Mouse (Mus musculus) heart, postnatal 14 days (tissue): Measurements from ENCODE around the gene Ggnbp2. TPM values are rescaled to one million over a fixed set of nuclear protein-coding genes. Genes with fewer than 3 reads are reported as not detected.

Source experiments
- microRNA-seq, 2 experiments: library from miRNA; unstranded; fragments of <30 nt; microRNA quantifications; one replicate each; pipeline ENCODE4 v1.2.0; 2021 to 2022
- total RNA-seq, 2 experiments: library from RNA; stranded (reverse); gene quantifications; 2 replicates each; pipeline ENCODE4 v1.2.3; 2021

The Ggnbp2 gene
- total RNA-seq, 2 experiments from 2014 or later = 49.6 to 55.7 TPM

Small RNAs within 50 kb of the gene (microRNA-seq; reads per million reads assigned to microRNA genes)
- 0 reads per million in 2 experiments for gene Gm23564

Other genes with a start within 250 kb of the Ggnbp2 start
- 10 to 100 TPM; 16.6 to 22.8 TPM for gene Mrm1, start 51.3 kb downstream of the Ggnbp2 start, total RNA-seq
- 100 to 1,000 TPM; 114 to 125 TPM for gene Dhrs11, start 41.8 kb downstream of the Ggnbp2 start, total RNA-seq
- 10 to 100 TPM; 10.6 to 10.7 TPM for gene Myo19, start 9.3 kb upstream of the Ggnbp2 start, total RNA-seq
- gene Pigw, start 9.5 kb upstream of the Ggnbp2 start, total RNA-seq = 1 to 10 TPM; 5.3 to 6.0 TPM
- gene Znhit3, start 45.5 kb upstream of the Ggnbp2 start, total RNA-seq = 1 to 10 TPM; 8.5 to 8.6 TPM
- 10 to 100 TPM; 63.6 to 82.3 TPM for gene Car4, start 87.0 kb upstream of the Ggnbp2 start, total RNA-seq